Mouse (Mus musculus) heart, embryonic 11.5 days (tissue): Measurements from ENCODE around the gene Slc15a5. TPM values are rescaled to one million over a fixed set of nuclear protein-coding genes. Genes with fewer than 3 reads are reported as not detected.

Source experiments
- ATAC-seq: fragments of 200-750 bp; cut with Nextera tagmentation; replicated peaks from 2 replicates; pipeline ENCODE4 v1.8.0; 2017; ENCODE audit warnings: moderate library complexity; ENCODE audit not compliant: insufficient number of reproducible peaks, low FRiP score, low TSS enrichment
- H3K27ac ChIP-seq: fragments of 300-500 bp; sonication (generic); 2 replicates; pipeline ENCODE4 v1.5.1; 2014; ENCODE audit warnings: mild to moderate bottlenecking, low read depth, low read length
- H3K27me3 ChIP-seq: fragments of 300-500 bp; sonication (generic); 2 replicates; pipeline ENCODE4 v1.6.1; 2014; ENCODE audit warnings: mild to moderate bottlenecking, low read length, mixed read lengths; ENCODE audit not compliant: control insufficient read depth, insufficient read depth
- H3K36me3 ChIP-seq: fragments of 300-500 bp; sonication (generic); 2 replicates; pipeline ENCODE4 v1.6.1; 2014; ENCODE audit warnings: mild to moderate bottlenecking, low read length, moderate library complexity, mixed read lengths; ENCODE audit not compliant: control insufficient read depth, insufficient read depth
- H3K4me1 ChIP-seq: fragments of 300-500 bp; sonication (generic); 2 replicates; pipeline ENCODE4 v1.6.1; 2014; ENCODE audit warnings: low read length; ENCODE audit not compliant: control insufficient read depth, insufficient read depth
- H3K4me2 ChIP-seq: fragments of 300-500 bp; sonication (generic); 2 replicates; pipeline ENCODE4 v1.6.1; 2014; ENCODE audit warnings: mild to moderate bottlenecking, moderate library complexity
- H3K4me3 ChIP-seq: fragments of 300-500 bp; sonication (generic); 2 replicates; pipeline ENCODE4 v1.5.1; 2014; ENCODE audit warnings: low read depth, low read length
- H3K9ac ChIP-seq: fragments of 300-500 bp; sonication (generic); 2 replicates; pipeline ENCODE4 v1.6.1; 2014; ENCODE audit warnings: mild to moderate bottlenecking, low read depth, low read length, moderate library complexity
- H3K9me3 ChIP-seq: fragments of 300-500 bp; sonication (generic); replicated peaks from 2 replicates; pipeline ENCODE4 v1.6.1; 2016; ENCODE audit warnings: low read length; ENCODE audit not compliant: control insufficient read depth
- WGBS: fragments of 180-500 bp; shearing (Covaris S2); extraction: QIAGEN DNeasy Blood & Tissue Kit; methylation state at CpG from one replicate; pipeline ENCODE4 v1.1.7; 2014; ENCODE audit not compliant: insufficient replicate concordance; 5-methylcytosine and 5-hydroxymethylcytosine counted together
- polyA plus RNA-seq: library from polyadenylated mRNA; unstranded; fragments of >200 nt; fragmentation: Nextera tagmentation; extraction: Ambion mirVana; gene quantifications from 2 replicates; pipeline ENCODE4 v1.2.1, GENCODE M21; 2014

Gene Slc15a5
- polyA plus RNA-seq, 1 experiment from 2014 or later, result 0.33 TPM

GRCm38 (mm10) chr6:138041865-138042264 lies 37.9 kb downstream of the Slc15a5 start:
- Histone ChIP-seq H3K9ac (no peak overlapping the region), H3K36me3 (no peaks in the 10 kb centered on the region), H3K4me3 (no peak overlapping the region), H3K4me2 (no peak overlapping the region), H3K27ac (no peak overlapping the region), H3K27me3 (no peaks in the 10 kb centered on the region), H3K9me3 (no peaks in the 10 kb centered on the region; the same call in 1 of the 2 replicates), H3K4me1 (no peaks in the 10 kb centered on the region)
- ATAC-seq, result no peak
- WGBS, result 78% methylated on average over 4 of the region's 4 CpGs

- ATAC-seq, result no peak
- Histone ChIP-seq H3K4me3 (no peak overlapping the region), H3K27me3 (no peaks in the 10 kb centered on the region), H3K36me3 (no peaks in the 10 kb centered on the region), H3K9ac (no peak overlapping the region), H3K9me3 (no peaks in the 10 kb centered on the region; the same call in 1 of the 2 replicates), H3K4me1 (no peaks in the 10 kb centered on the region), H3K4me2 (no peak overlapping the region), H3K27ac (no peak overlapping the region)
- WGBS, result 87% methylated on average over 5 of the region's 5 CpGs
These were observed 42.1 kb downstream of the Slc15a5 start for GRCm38 (mm10) chr6:138037587-138037986.

- ATAC-seq, result no peak
- Histone ChIP-seq H3K4me2 (no peak overlapping the region), H3K27me3 (no peaks in the 10 kb centered on the region), H3K9ac (no peak overlapping the region), H3K27ac (no peak overlapping the region), H3K9me3 (no peaks in the 10 kb centered on the region; the same call in 1 of the 2 replicates), H3K36me3 (no peaks in the 10 kb centered on the region), H3K4me3 (no peak overlapping the region), H3K4me1 (no peaks in the 10 kb centered on the region)
- WGBS, result 71% methylated on average over 12 of the region's 12 CpGs
These were observed 42.8 kb downstream of the Slc15a5 start for GRCm38 (mm10) chr6:138036891-138037290.

- H3K4me2 ChIP-seq, result no peak overlapping the region
- ATAC-seq, result no peak
- no peaks in the 10 kb centered on the region for H3K36me3 ChIP-seq
- no peak overlapping the region for H3K9ac ChIP-seq
- H3K4me3 ChIP-seq, result no peak overlapping the region
- no peak overlapping the region for H3K27ac ChIP-seq
- H3K9me3 ChIP-seq, result no peaks in the 10 kb centered on the region
- no peaks in the 10 kb centered on the region for H3K27me3 ChIP-seq
- no peaks in the 10 kb centered on the region for H3K4me1 ChIP-seq
These were observed 62.8 kb downstream of the Slc15a5 start for GRCm38 (mm10) chr6:138016898-138017297.

GRCm38 (mm10) chr6:138014976-138015674 lies 64.6 kb downstream of the Slc15a5 start:
- 84% methylated on average over 16 of the region's 16 CpGs for WGBS
- no peaks in the 10 kb centered on the region for H3K36me3 ChIP-seq
- no peak overlapping the region for H3K4me2 ChIP-seq
- no peak overlapping the region for H3K4me3 ChIP-seq
- H3K9me3 ChIP-seq, result no peaks in the 10 kb centered on the region
- no peaks in the 10 kb centered on the region for H3K27me3 ChIP-seq
- H3K9ac ChIP-seq, result no peak overlapping the region
- H3K27ac ChIP-seq, result no peak overlapping the region
- H3K4me1 ChIP-seq, result no peaks in the 10 kb centered on the region
- ATAC-seq, result no peak

GRCm38 (mm10) chr6:138011955-138012354 lies 67.8 kb downstream of the Slc15a5 start:
- Histone ChIP-seq H3K4me2 (no peak overlapping the region), H3K4me1 (no peaks in the 10 kb centered on the region), H3K27me3 (no peaks in the 10 kb centered on the region), H3K4me3 (no peak overlapping the region), H3K9me3 (no peaks in the 10 kb centered on the region), H3K27ac (no peak overlapping the region), H3K36me3 (no peaks in the 10 kb centered on the region), H3K9ac (no peak overlapping the region)
- ATAC-seq, result no peak
- WGBS, result 84% methylated on average over 6 of the region's 6 CpGs

GRCm38 (mm10) chr6:138007705-138008104 lies 72.0 kb downstream of the Slc15a5 start:
- no peaks in the 10 kb centered on the region for H3K27me3 ChIP-seq
- H3K9ac ChIP-seq, result no peak overlapping the region
- WGBS, result 82% methylated on average over 6 of the region's 6 CpGs
- H3K36me3 ChIP-seq, result no peaks in the 10 kb centered on the region
- no peak for ATAC-seq
- H3K9me3 ChIP-seq, result no peaks in the 10 kb centered on the region
- H3K4me3 ChIP-seq, result no peak overlapping the region
- H3K4me2 ChIP-seq, result no peak overlapping the region
- no peaks in the 10 kb centered on the region for H3K4me1 ChIP-seq
- no peak overlapping the region for H3K27ac ChIP-seq

GRCm38 (mm10) chr6:138006525-138007251 lies 73.0 kb downstream of the Slc15a5 start:
- no peaks in the 10 kb centered on the region for H3K36me3 ChIP-seq
- WGBS, result 72% methylated on average over 27 of the region's 27 CpGs
- no peak overlapping the region for H3K27ac ChIP-seq
- no peaks in the 10 kb centered on the region for H3K4me1 ChIP-seq
- no peak for ATAC-seq
- H3K9ac ChIP-seq, result no peak overlapping the region
- H3K27me3 ChIP-seq, result no peaks in the 10 kb centered on the region
- no peaks in the 10 kb centered on the region for H3K9me3 ChIP-seq
- H3K4me2 ChIP-seq, result no peak overlapping the region
- H3K4me3 ChIP-seq, result no peak overlapping the region

GRCm38 (mm10) chr6:137989853-137990252 lies 89.9 kb downstream of the Slc15a5 start:
- no peak overlapping the region for H3K4me3 ChIP-seq
- no peak overlapping the region for H3K9ac ChIP-seq
- H3K27me3 ChIP-seq, result no peaks in the 10 kb centered on the region
- ATAC-seq, result no peak
- no peak overlapping the region for H3K27ac ChIP-seq
- no peaks in the 10 kb centered on the region for H3K4me1 ChIP-seq
- no peak overlapping the region for H3K4me2 ChIP-seq
- no peaks in the 10 kb centered on the region for H3K36me3 ChIP-seq
- no peaks in the 10 kb centered on the region for H3K9me3 ChIP-seq
